Mouse (Mus musculus) embryonic fibroblast, embryonic 13.5 days (primary cell): ENCODE measurements around the gene Luzp1. TPM values are rescaled to one million over a fixed set of nuclear protein-coding genes. Genes with fewer than 3 reads are reported as not detected.

Experiments used
- H3K27ac ChIP-seq: 2 replicates; pipeline ENCODE4 v1.5.1; 2012; ENCODE audit warnings: low read length, control low read depth, inconsistent platforms; ENCODE audit not compliant: insufficient read depth
- H3K4me1 ChIP-seq: 2 replicates; pipeline ENCODE4 v1.6.1; 2011; ENCODE audit warnings: low read length; ENCODE audit not compliant: control insufficient read depth, insufficient read depth
- H3K4me3 ChIP-seq: 2 replicates; pipeline ENCODE4 v1.5.1; 2011; ENCODE audit warnings: mild to moderate bottlenecking, control low read depth, low read length; ENCODE audit not compliant: insufficient read depth
- CTCF ChIP-seq: IDR thresholded peaks from 2 replicates; pipeline ENCODE4 v1.5.1; 2011; ENCODE audit warnings: mild to moderate bottlenecking, control low read depth, low read length, moderate library complexity, borderline replicate concordance; ENCODE audit not compliant: insufficient read depth
- POLR2A ChIP-seq: IDR thresholded peaks from 2 replicates; pipeline ENCODE4 v1.6.1; 2011; ENCODE audit warnings: low read depth, mild to moderate bottlenecking, control low read depth, low read length, moderate library complexity
- polyA plus RNA-seq: library from polyadenylated mRNA; stranded (reverse); fragments of >200 nt; gene quantifications from 2 replicates; pipeline ENCODE4 v1.2.4, GENCODE M21; 2011; ENCODE audit warnings: low read depth; ENCODE audit not compliant: missing spikeins, insufficient read length

The Luzp1 gene
- 58.5 and 59.4 TPM in 2 replicates for polyA plus RNA-seq

- Histone ChIP-seq H3K4me1 (peaks cover 8% of the 10 kb centered on the region), H3K4me3 (peak within 1 kb of the TSS; percentile 81), H3K27ac (peak within 1 kb of the TSS; percentile 85)
- TF ChIP-seq POLR2A: peak; percentile 89
- no peak for TF ChIP-seq CTCF
These were observed at the start of gene Luzp1 for GRCm38 (mm10) chr4:136469371-136469903. Luzp1 (plus strand) TSS chr4:136469761.

- no peak for TF ChIP-seq CTCF
- Histone ChIP-seq H3K27ac (no peak within 1 kb of the TSS), H3K4me3 (peak within 1 kb of the TSS; percentile 31; the same call in 1 of the 2 replicates)
These were observed 46.3 kb upstream of the Luzp1 start, which contains the start of gene Htr1d for GRCm38 (mm10) chr4:136423224-136423623. Htr1d (plus strand) TSS chr4:136423524.

GRCm38 (mm10) chr4:136424120-136424999, 45.2 kb upstream of the Luzp1 start:
- no peak overlapping the region for H3K27ac ChIP-seq
- no peaks in the 10 kb centered on the region for H3K4me1 ChIP-seq
- TF ChIP-seq CTCF (no peak), POLR2A (no peak)
- H3K4me3 ChIP-seq: peak overlapping the region; percentile 31

More at GRCm38 (mm10) chr4:136423224-136423623, 46.3 kb upstream of the Luzp1 start, which contains the start of gene Htr1d:
- no peaks in the 10 kb centered on the region for H3K4me1 ChIP-seq

GRCm38 (mm10) chr4:136425000-136425288, 44.6 kb upstream of the Luzp1 start:
- Histone ChIP-seq H3K4me3 (peak overlapping the region; percentile 31), H3K4me1 (no peaks in the 10 kb centered on the region), H3K27ac (no peak overlapping the region)
- TF ChIP-seq POLR2A: no peak
- TF ChIP-seq CTCF: 0 out of 2 replicates have a peak, but pooled peaks have one; percentile 39

- Histone ChIP-seq H3K27ac (no peak overlapping the region), H3K4me3 (no peak overlapping the region), H3K4me1 (peaks cover 10% of the 10 kb centered on the region; the same call in 1 of the 2 replicates)
- TF ChIP-seq POLR2A (no peak), CTCF (no peak)
These were observed 38.8 kb upstream of the Luzp1 start for GRCm38 (mm10) chr4:136430609-136431375.

- Histone ChIP-seq H3K4me3 (no peak overlapping the region), H3K27ac (no peak overlapping the region), H3K4me1 (peaks cover 10% of the 10 kb centered on the region; the same call in 1 of the 2 replicates)
- 0 out of 2 replicates have a peak, but pooled peaks have one; percentile 8 for TF ChIP-seq CTCF
- no peak for TF ChIP-seq POLR2A
These were observed 38.2 kb upstream of the Luzp1 start for GRCm38 (mm10) chr4:136431376-136431693.

- TF ChIP-seq CTCF (no peak), POLR2A (no peak)
- peak overlapping the region; percentile 43 for H3K27ac ChIP-seq
- H3K4me3 ChIP-seq: no peak overlapping the region
- peaks cover 10% of the 10 kb centered on the region; the same call in 1 of the 2 replicates for H3K4me1 ChIP-seq
These were observed 35.5 kb upstream of the Luzp1 start for GRCm38 (mm10) chr4:136434029-136434428.

GRCm38 (mm10) chr4:136439106-136439505, 30.5 kb upstream of the Luzp1 start:
- H3K27ac ChIP-seq: no peak overlapping the region
- H3K4me1 ChIP-seq: peaks cover 6% of the 10 kb centered on the region
- no peak for TF ChIP-seq POLR2A
- no peak for TF ChIP-seq CTCF
- H3K4me3 ChIP-seq: no peak overlapping the region

- H3K4me1 ChIP-seq: peaks cover 4% of the 10 kb centered on the region; the same call in 1 of the 2 replicates
- no peak for TF ChIP-seq CTCF
- no peak for TF ChIP-seq POLR2A
- no peak overlapping the region for H3K4me3 ChIP-seq
- peak overlapping the region; percentile 77 for H3K27ac ChIP-seq
These were observed 28.1 kb upstream of the Luzp1 start for GRCm38 (mm10) chr4:136441354-136442043.
